Mouse (Mus musculus) heart, adult 2 months (tissue): Measurements from ENCODE around the gene Rapgef5.

Experiments
- CTCF ChIP-seq: fragments of 200-600 bp; IDR thresholded peaks from 2 replicates; pipeline ENCODE4 v1.8.1; 2022; ENCODE audit warnings: antibody characterized with exemption, mild to moderate bottlenecking, moderate library complexity
- EP300 ChIP-seq: fragments of 200-500 bp; IDR thresholded peaks from 2 replicates; pipeline ENCODE4 v1.6.1; 2011; ENCODE audit warnings: low read depth, low read length, control low read depth; ENCODE audit not compliant: insufficient read depth

DNA sequence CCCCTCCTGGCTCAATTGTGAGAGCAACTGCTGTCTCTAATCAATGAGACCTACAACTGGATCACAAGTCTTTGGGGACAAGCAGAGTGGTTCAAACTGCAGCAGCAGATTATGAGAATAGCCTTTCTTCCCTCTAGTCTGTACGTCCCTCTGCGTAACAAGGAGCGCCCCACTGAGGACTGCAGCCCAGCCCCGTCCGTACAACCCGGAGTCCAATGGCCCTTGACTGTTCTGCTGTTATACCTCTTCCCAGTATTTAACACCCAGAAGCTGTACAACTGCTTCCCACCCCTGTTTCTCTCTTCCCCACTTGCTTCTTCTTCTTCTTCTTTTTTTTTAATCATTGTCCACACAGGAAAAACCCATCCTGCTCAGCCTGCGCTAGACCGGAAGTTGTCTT is 186.0 kb downstream of the Rapgef5 start:
- no peak for TF ChIP-seq CTCF
- TF ChIP-seq EP300, result no peak
